Mouse (Mus musculus): ENCODE data around the gene Ctu2.

Gene Ctu2

GRCm38 (mm10) chr8:122497016-122497734 is 21.2 kb downstream of the Ctu2 start:
- DNase-seq = no peak

- no peak for DNase-seq
These were observed 22.0 kb downstream of the Ctu2 start for GRCm38 (mm10) chr8:122497912-122498311.

GRCm38 (mm10) chr8:122500856-122501255 is 24.9 kb downstream of the Ctu2 start:
- peak; percentile 80 for DNase-seq

- DNase-seq = no peak
These were observed 35.6 kb downstream of the Ctu2 start for GRCm38 (mm10) chr8:122511552-122511951.

- no peak for DNase-seq
These were observed 36.4 kb downstream of the Ctu2 start for GRCm38 (mm10) chr8:122512392-122512791.

- no peak for DNase-seq
These were observed 39.8 kb downstream of the Ctu2 start for GRCm38 (mm10) chr8:122515699-122516098.

- no peak for DNase-seq
These were observed 41.7 kb downstream of the Ctu2 start for GRCm38 (mm10) chr8:122517541-122518190.

GRCm38 (mm10) chr8:122520611-122521010 is 44.7 kb downstream of the Ctu2 start:
- no peak for DNase-seq

- DNase-seq = no peak
These were observed 47.1 kb downstream of the Ctu2 start for GRCm38 (mm10) chr8:122522796-122523651.

- peak; percentile 32 for DNase-seq
These were observed 47.9 kb downstream of the Ctu2 start for GRCm38 (mm10) chr8:122523652-122524360.

GRCm38 (mm10) chr8:122524506-122524905 is 48.6 kb downstream of the Ctu2 start:
- DNase-seq = no peak

GRCm38 (mm10) chr8:122525004-122525403 is 49.1 kb downstream of the Ctu2 start:
- no peak for DNase-seq

- DNase-seq = no peak
These were observed 50.1 kb downstream of the Ctu2 start for GRCm38 (mm10) chr8:122526084-122526483.

- DNase-seq = no peak
These were observed 50.7 kb downstream of the Ctu2 start for GRCm38 (mm10) chr8:122526526-122527170.

- DNase-seq = no peak
These were observed 52.0 kb downstream of the Ctu2 start for GRCm38 (mm10) chr8:122527937-122528336.

GRCm38 (mm10) chr8:122529159-122529558 is 53.2 kb downstream of the Ctu2 start:
- no peak for DNase-seq

- DNase-seq = no peak
These were observed 55.4 kb downstream of the Ctu2 start for GRCm38 (mm10) chr8:122531312-122531711.

Data from cerebellum, adult 8-10 months (tissue).